Mouse (Mus musculus): ENCODE data around the gene Gm42420. TPM values are rescaled to one million over a fixed set of nuclear protein-coding genes. Genes with fewer than 3 reads are reported as not detected.

Gm42420 gene
- polyA plus RNA-seq, 1 experiment from 2014 or later = 0.75 TPM

- WGBS = 12% methylated on average over 23 of the region's 23 CpGs
- ATAC-seq (peak; percentile 65), DNase-seq (ENCODE audit: low spot score) (peak; percentile 94)
- no peaks in the 10 kb centered on the region for H3K36me3 ChIP-seq (ENCODE audit: insufficient read depth, low read length)
- H3K4me1 ChIP-seq (ENCODE audit: insufficient read depth, low read depth, low read length) = peaks cover 8% of the 10 kb centered on the region; the same call in 1 of the 2 replicates
- no peak overlapping the region for H3K27ac ChIP-seq (ENCODE audit: low read length)
- H3K9ac ChIP-seq (replicated peaks; ENCODE audit: low read depth) = no peak overlapping the region
- no peaks in the 10 kb centered on the region for H3K9me3 ChIP-seq (ENCODE audit: low read length)
- H3K4me3 ChIP-seq (ENCODE audit: low read depth, low read length) = no peak overlapping the region
- TF ChIP-seq EP300 (IDR thresholded peaks at IDR 0.05) (0 out of 2 replicates have a peak, but pooled peaks have one; percentile 16), CTCF (IDR thresholded peaks at IDR 0.05) (peak; percentile 94)
- no peaks in the 10 kb centered on the region for H3K27me3 ChIP-seq (replicated peaks; ENCODE audit: insufficient read depth, low read length)
- H3K4me2 ChIP-seq (replicated peaks; ENCODE audit: low read depth, low read length) = peak overlapping the region; percentile 25
Measured at GRCm38 (mm10) chr6:39562166-39563015, 23.2 kb upstream of the Gm42420 start.

- peak; percentile 92 for TF ChIP-seq CTCF (IDR thresholded peaks at IDR 0.05)
- TF ChIP-seq EP300 (IDR thresholded peaks at IDR 0.05) = no peak
- no peaks in the 10 kb centered on the region for H3K27me3 ChIP-seq (replicated peaks; ENCODE audit: insufficient read depth, low read length)
- no peaks in the 10 kb centered on the region for H3K9me3 ChIP-seq (ENCODE audit: low read length)
- no peak overlapping the region for H3K4me3 ChIP-seq (ENCODE audit: low read depth, low read length)
- no peak overlapping the region for H3K4me2 ChIP-seq (replicated peaks; ENCODE audit: low read depth, low read length)
- H3K9ac ChIP-seq (replicated peaks; ENCODE audit: low read depth) = no peak overlapping the region
- no peaks in the 10 kb centered on the region for H3K36me3 ChIP-seq (ENCODE audit: insufficient read depth, low read length)
- no peak overlapping the region for H3K27ac ChIP-seq (ENCODE audit: low read length)
- peak; percentile 72 for DNase-seq (ENCODE audit: low spot score)
- H3K4me1 ChIP-seq (ENCODE audit: insufficient read depth, low read depth, low read length) = no peaks in the 10 kb centered on the region
- ATAC-seq = peak; percentile 31; the same call in 1 of the 2 replicates
- 13% methylated on average over 5 of the region's 5 CpGs for WGBS
Measured at GRCm38 (mm10) chr6:39567528-39567927, 18.0 kb upstream of the Gm42420 start.

- WGBS = 53% methylated on average over 3 of the region's 3 CpGs
Measured at GRCm38 (mm10) chr6:39570426-39570825, 15.1 kb upstream of the Gm42420 start.

GRCm38 (mm10) chr6:39573791-39574554, 11.6 kb upstream of the Gm42420 start, which contains the start of gene Adck2:
Adck2 (plus strand) TSS chr6:39573873.
- H3K36me3 ChIP-seq (ENCODE audit: insufficient read depth, low read length) = peaks cover 8% of the 10 kb centered on the region; the same call in 1 of the 2 replicates
- peak within 1 kb of the TSS; percentile 66 for H3K4me3 ChIP-seq (ENCODE audit: low read depth, low read length)
- peak within 1 kb of the TSS; percentile 90 for H3K27ac ChIP-seq (ENCODE audit: low read length)
- ATAC-seq (peak; percentile 96), DNase-seq (ENCODE audit: low spot score) (peak; percentile 91)
- H3K9me3 ChIP-seq (ENCODE audit: low read length) = no peaks in the 10 kb centered on the region
- peaks cover 6% of the 10 kb centered on the region; the same call in 1 of the 2 replicates for H3K4me1 ChIP-seq (ENCODE audit: insufficient read depth, low read depth, low read length)
- 2% methylated on average over 31 of the region's 49 CpGs for WGBS
- peak; percentile 55 for TF ChIP-seq CTCF (IDR thresholded peaks at IDR 0.05)
- TF ChIP-seq EP300 (IDR thresholded peaks at IDR 0.05) = no peak
- H3K9ac ChIP-seq (replicated peaks; ENCODE audit: low read depth) = peak within 1 kb of the TSS; percentile 62
- no peaks in the 10 kb centered on the region for H3K27me3 ChIP-seq (replicated peaks; ENCODE audit: insufficient read depth, low read length)
- peak within 1 kb of the TSS; percentile 87 for H3K4me2 ChIP-seq (replicated peaks; ENCODE audit: low read depth, low read length)

More at GRCm38 (mm10) chr6:39570426-39570825, 15.1 kb upstream of the Gm42420 start:
- Histone ChIP-seq H3K27me3 (replicated peaks; ENCODE audit: insufficient read depth, low read length) (no peaks in the 10 kb centered on the region), H3K9me3 (ENCODE audit: low read length) (no peaks in the 10 kb centered on the region), H3K27ac (ENCODE audit: low read length) (no peak overlapping the region), H3K4me2 (replicated peaks; ENCODE audit: low read depth, low read length) (no peak overlapping the region), H3K36me3 (ENCODE audit: insufficient read depth, low read length) (no peaks in the 10 kb centered on the region), H3K9ac (replicated peaks; ENCODE audit: low read depth) (no peak overlapping the region), H3K4me3 (ENCODE audit: low read depth, low read length) (no peak overlapping the region), H3K4me1 (ENCODE audit: insufficient read depth, low read depth, low read length) (peaks cover 6% of the 10 kb centered on the region; the same call in 1 of the 2 replicates)
- DNase-seq (ENCODE audit: low spot score) = no peak
- TF ChIP-seq EP300 (IDR thresholded peaks at IDR 0.05) (no peak), CTCF (IDR thresholded peaks at IDR 0.05) (no peak)
- no peak for ATAC-seq

GRCm38 (mm10) chr6:39574555-39574869, 11.0 kb upstream of the Gm42420 start:
- 25% methylated on average over 10 of the region's 10 CpGs for WGBS
- peak overlapping the region; percentile 90 for H3K27ac ChIP-seq (ENCODE audit: low read length)
- no peak for DNase-seq (ENCODE audit: low spot score)

GRCm38 (mm10) chr6:39574951-39575350, 10.6 kb upstream of the Gm42420 start:
- ATAC-seq = no peak
- peak overlapping the region; percentile 87 for H3K4me2 ChIP-seq (replicated peaks; ENCODE audit: low read depth, low read length)
- peaks cover 8% of the 10 kb centered on the region; the same call in 1 of the 2 replicates for H3K36me3 ChIP-seq (ENCODE audit: insufficient read depth, low read length)
- TF ChIP-seq EP300 (IDR thresholded peaks at IDR 0.05) (no peak), CTCF (IDR thresholded peaks at IDR 0.05) (no peak)
- H3K4me1 ChIP-seq (ENCODE audit: insufficient read depth, low read depth, low read length) = peaks cover 6% of the 10 kb centered on the region; the same call in 1 of the 2 replicates
- no peak for DNase-seq (ENCODE audit: low spot score)
- 65% methylated on average over 7 of the region's 7 CpGs for WGBS
- H3K4me3 ChIP-seq (ENCODE audit: low read depth, low read length) = no peak overlapping the region
- H3K27me3 ChIP-seq (replicated peaks; ENCODE audit: insufficient read depth, low read length) = no peaks in the 10 kb centered on the region
- H3K9ac ChIP-seq (replicated peaks; ENCODE audit: low read depth) = no peak overlapping the region
- no peaks in the 10 kb centered on the region for H3K9me3 ChIP-seq (ENCODE audit: low read length)
- no peak overlapping the region for H3K27ac ChIP-seq (ENCODE audit: low read length)

More at GRCm38 (mm10) chr6:39574555-39574869, 11.0 kb upstream of the Gm42420 start:
- no peaks in the 10 kb centered on the region for H3K27me3 ChIP-seq (replicated peaks; ENCODE audit: insufficient read depth, low read length)
- H3K9me3 ChIP-seq (ENCODE audit: low read length) = no peaks in the 10 kb centered on the region
- peak; percentile 14; the same call in 1 of the 2 replicates for ATAC-seq
- H3K4me2 ChIP-seq (replicated peaks; ENCODE audit: low read depth, low read length) = peak overlapping the region; percentile 87
- H3K4me3 ChIP-seq (ENCODE audit: low read depth, low read length) = peak overlapping the region; percentile 66
- peak overlapping the region; percentile 62 for H3K9ac ChIP-seq (replicated peaks; ENCODE audit: low read depth)
- H3K36me3 ChIP-seq (ENCODE audit: insufficient read depth, low read length) = peaks cover 8% of the 10 kb centered on the region; the same call in 1 of the 2 replicates
- peaks cover 6% of the 10 kb centered on the region; the same call in 1 of the 2 replicates for H3K4me1 ChIP-seq (ENCODE audit: insufficient read depth, low read depth, low read length)
- TF ChIP-seq EP300 (IDR thresholded peaks at IDR 0.05) (no peak), CTCF (IDR thresholded peaks at IDR 0.05) (no peak)
